Mouse (Mus musculus) megakaryocyte, embryonic 14.5 days (primary cell): ENCODE measurements around the gene Ankrd13d.

Experiments used
- FLI1 ChIP-seq: IDR thresholded peaks from 2 replicates; pipeline ENCODE4 v1.6.1; 2012; ENCODE audit warnings: low read length, inconsistent platforms, mixed read lengths
- GATA1 ChIP-seq: IDR thresholded peaks from 3 replicates; pipeline ENCODE4 v1.6.1; 2012; ENCODE audit warnings: mixed read lengths, low read length, inconsistent platforms, borderline replicate concordance

DNA sequence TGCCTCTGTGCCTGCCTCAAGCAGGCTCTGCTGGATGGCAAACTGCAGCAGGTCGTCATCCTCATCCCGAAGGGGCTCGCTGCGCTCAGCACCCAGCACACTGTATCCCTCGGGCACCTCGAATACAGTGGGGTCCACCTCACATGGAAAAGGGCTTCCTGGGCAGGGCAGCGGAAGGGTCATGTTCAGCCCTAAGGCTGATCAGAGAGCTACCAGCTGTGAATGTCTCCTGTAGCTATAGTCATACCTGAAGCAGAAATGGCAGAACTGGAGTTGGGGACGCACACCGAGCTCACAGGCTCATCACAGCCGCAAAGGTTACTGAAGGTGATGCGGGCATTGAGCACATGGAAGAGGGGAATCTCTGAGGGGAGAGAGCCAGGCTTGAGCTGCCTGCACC is 12.0 kb downstream of the Ankrd13d start:
- TF ChIP-seq GATA1 = no peak
- no peak for TF ChIP-seq FLI1
